Mouse (Mus musculus): ENCODE results near the gene Fam234b.

DNA sequence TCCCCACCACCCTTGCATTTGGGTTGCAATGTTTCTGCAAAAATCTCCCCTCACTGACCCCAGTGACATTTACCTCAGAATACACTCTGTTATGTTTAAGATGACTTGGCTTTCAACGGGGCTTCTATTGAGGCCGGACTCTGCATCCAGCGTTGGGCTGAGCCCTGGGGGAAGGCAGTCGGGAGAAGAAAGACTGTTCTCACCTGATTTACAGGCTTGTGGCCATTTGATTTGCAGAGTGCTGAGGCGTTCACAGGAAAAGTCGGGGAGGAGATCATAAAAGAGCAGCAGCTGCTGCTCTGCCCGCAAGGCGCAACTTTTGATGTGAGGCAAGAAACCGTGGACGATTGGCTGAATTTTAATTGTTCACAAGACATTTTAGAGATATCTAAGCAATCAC lies 82.1 kb downstream of the Fam234b start:
- TF ChIP-seq POLR2A (IDR thresholded peaks at IDR 0.05; ENCODE audit: borderline replicate concordance, extremely low read depth, insufficient read depth, insufficient read length, poor library complexity, severe bottlenecking) (no peak), CTCF (IDR thresholded peaks at IDR 0.05; ENCODE audit: borderline replicate concordance, extremely low read depth, insufficient read depth, insufficient read length) (no peak)
